Mouse (Mus musculus): ENCODE results near the gene Tigar.

Gene Tigar

DNA sequence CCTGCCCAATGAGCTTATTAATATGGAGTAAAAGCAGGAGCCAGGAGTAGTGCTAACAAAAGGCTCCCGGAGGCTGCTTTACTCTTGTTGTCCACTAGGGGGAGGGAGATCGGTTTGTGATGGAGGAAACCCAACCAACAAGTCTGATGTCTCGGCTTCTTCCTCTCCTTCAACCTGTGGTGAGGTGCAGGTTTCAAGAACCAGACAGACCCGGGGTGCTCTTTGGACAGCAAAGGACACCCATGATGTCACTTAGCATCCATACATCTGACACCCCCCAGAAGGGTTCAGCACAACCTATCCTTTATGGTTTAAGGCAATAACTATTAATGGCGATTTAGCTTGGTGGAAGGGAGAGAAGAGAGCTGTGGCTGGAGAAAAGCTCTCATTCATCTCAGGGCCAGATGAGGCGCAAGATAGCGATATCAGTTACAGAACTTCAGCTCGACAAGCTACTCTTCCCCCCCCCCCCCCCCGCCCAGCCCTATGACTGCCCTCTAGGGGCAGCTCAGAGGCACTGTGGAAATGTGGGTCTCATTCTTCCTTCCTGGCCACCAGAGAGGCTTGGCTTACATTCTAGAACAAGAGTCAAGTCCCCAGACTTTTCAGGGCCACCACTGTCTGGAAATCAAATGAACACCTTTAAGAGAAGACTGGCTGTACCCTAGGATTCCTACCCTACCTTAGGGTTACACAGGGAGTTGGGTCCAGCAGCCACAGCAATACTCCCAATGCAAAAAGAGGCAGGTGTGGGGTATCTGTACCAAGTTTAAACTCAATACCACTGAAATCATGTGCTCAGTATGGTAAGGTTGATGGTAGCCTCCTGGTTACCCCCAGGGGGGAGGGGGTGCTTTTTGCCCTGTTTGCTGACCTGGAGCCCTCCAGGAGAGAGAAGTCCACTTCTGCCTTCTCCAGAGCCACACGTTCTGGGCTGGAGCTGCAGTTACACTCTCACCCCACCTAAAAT is 33.1 kb upstream of the Tigar start:
- DNase-seq = peak; percentile 66

GRCm38 (mm10) chr6:127138962-127139361 is 29.6 kb upstream of the Tigar start:
- DNase-seq = no peak

DNA sequence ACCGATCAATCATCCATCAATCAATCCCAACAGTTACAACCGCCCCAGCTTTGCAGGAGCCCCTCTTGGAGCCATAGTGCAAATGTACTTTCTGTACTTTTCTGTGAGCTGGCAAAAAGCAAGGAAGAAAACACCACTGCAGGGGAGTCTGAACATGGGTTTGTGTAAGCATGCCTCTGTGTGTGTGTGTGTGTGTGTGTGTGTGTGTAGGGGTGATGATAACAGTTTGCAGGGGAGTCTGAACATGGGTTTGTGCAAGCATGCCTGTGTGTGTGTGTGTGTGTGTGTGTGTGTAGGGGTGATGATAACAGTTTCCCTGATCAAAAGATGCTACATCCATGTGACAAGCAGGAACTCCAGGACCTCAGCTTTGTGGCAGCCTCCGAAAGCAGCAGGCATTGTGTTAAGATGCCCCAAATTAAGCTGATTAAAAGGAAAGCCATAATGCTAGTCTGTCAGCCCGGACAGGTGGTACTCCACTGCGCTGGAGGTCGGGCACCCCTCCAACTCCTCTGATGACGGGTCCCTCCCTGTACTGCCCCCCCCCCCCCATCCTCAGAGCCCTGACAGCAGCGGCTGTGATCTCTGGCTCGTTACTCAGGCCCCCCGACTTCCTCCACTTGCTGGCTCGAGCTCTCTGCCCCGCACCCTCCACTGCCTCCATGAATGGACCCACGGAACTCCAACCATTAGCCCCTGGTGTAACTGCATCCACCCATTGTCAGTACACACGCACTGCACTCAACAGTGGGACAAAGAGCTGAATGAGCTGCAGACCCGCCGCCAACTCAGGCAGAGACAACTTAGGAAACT is 24.3 kb upstream of the Tigar start:
- no peak for DNase-seq

DNA sequence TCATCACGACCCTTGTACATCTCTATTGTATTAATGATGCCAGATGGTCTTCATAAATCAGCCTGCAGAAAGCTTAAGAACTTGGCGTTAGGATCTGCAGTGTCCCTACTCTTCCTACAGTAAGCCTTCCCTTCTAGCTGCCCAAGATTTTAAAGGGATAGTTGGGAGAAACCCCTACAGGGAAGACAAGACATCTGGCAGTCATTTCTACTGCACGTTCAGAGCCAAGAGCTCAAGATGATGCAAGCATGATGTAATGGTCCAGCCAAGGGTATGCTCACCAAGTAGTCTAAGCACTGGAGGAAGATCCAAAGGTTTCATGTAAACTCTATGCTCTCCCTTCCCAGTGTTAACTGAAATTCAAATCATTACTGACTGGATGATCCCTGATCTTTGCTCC is 23.4 kb upstream of the Tigar start:
- DNase-seq = no peak

DNA sequence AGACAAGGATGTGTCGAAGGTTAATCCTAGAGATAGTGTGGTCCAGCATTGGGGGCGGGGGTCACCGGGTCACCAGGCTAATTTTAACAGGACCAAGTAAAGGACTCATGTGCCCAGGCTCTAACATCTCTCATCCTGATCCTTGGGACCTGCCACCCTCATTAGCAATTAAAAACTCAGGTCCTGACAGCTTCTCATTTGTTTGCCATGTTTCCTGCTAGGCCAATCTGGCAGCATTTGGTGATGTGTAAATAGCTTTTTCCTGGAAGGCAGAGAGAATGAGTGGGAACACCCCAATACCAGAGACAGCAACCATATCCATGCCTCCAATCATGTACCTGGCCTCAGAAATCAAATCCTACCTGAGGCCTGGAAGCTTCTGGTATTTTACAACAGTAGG is 22.6 kb upstream of the Tigar start:
- DNase-seq = no peak

- DNase-seq = no peak
Observed at GRCm38 (mm10) chr6:127130377-127130776, 21.0 kb upstream of the Tigar start.

- no peak for DNase-seq
Observed at GRCm38 (mm10) chr6:127129659-127130058, 20.3 kb upstream of the Tigar start.

- no peak for DNase-seq
Observed at GRCm38 (mm10) chr6:127123506-127123905, 14.1 kb upstream of the Tigar start.

- DNase-seq = no peak
Observed at GRCm38 (mm10) chr6:127122996-127123395, 13.6 kb upstream of the Tigar start.

DNA sequence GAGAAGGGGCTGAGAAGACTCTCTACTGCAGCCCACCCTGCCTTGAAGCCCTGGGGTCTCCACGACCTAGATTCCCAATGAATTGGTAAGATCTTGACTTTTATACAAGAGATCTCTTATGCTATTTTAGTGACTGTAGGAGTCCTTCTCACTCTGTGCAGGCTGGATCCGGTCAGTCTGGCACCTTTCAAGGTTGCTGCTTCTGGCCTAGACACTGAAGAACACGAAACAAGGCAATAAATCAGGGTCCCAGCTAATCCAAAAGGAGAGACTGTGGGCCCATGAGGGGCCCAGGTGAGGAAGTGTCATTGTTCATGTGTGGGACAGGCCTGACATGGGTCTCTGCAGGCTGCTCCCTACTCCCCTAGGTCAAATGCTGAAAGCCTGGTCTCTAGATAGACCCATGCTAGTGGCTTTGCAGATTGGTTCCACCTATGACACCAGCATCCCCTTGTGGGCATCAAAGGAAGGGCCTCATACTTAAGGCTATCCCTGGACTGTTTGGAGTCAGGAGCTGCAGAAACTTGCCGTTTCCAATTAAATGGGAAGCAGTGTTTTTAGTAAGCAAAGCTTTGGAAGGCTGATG is 13.0 kb upstream of the Tigar start:
- no peak for DNase-seq

GRCm38 (mm10) chr6:127114753-127115456 is 5.5 kb upstream of the Tigar start:
- no peak for DNase-seq

DNA sequence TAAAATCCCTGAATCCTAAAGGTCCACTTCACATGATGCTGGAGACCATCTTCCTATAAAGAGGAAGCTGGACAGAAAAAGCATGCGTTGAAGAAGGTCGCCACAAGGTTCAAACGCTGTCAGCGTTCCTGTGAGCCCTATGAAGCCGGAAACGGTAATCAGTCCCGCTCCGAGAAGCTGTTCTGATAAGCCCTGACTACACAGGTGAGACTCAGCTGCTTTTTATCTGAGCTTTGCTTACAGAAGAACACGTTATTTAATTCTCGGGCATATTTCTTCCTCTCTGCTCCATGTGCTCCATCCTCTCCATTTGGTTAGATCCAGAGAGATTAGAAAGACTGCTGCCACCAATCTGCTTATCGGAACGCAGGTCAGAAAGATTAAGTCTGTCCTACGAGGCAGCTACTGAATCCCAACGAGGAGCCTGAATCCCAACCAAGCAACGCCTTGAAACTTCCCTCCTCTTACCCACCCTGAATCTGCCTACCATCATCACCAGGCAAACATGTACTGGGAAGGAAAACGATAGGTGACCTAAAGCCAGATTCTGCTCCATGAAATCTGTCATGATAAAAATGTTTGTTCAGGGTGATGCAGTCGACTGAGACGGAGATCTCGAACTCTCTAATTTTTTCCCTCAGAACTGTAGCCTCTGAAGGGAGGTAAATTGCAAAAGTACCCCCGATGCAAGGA is 843 bp downstream of the Tigar start:
- no peak for DNase-seq

- DNase-seq = no peak
Observed at GRCm38 (mm10) chr6:127107413-127107812, 1.9 kb downstream of the Tigar start.

- DNase-seq = no peak
Observed at GRCm38 (mm10) chr6:127106726-127107125, 2.6 kb downstream of the Tigar start.

DNA sequence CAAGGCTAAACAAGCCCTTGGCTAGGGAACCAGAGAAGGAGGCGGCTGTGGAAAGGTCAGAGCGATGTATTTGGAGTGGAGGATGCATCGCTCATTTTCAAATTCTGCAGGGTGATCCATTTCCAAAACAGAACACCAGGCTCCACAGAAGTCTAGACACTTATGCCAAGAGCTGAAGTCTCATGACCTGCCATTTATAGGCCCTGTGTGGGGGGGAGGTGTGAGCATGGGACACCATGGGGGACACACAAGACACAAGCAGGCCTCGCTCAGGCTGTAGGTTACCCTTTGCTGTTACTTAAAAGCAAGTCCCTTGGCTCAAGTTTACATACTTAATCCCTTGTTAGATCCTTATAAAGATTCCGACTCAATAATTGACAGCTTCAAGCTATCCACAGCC is 3.2 kb downstream of the Tigar start:
- DNase-seq = no peak

DNA sequence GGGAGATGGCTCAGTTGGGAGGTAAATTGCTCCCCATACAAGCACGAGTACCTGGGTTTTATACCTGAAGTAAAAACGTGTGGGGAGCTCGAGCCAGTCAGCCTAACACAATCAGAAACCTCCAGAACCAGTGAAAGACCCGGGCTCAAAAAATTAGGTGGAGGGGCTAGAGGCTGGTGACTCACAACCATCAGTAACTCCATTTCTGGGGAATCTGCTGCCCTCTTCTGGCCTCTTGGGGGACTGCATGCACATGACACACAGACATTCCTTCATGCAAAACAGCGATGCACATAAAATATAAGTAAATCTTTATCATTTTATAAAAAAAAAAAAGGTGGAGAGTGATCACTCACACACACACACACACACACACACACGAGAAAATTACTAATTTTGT is 4.2 kb downstream of the Tigar start:
- peak; percentile 76 for DNase-seq

DNA sequence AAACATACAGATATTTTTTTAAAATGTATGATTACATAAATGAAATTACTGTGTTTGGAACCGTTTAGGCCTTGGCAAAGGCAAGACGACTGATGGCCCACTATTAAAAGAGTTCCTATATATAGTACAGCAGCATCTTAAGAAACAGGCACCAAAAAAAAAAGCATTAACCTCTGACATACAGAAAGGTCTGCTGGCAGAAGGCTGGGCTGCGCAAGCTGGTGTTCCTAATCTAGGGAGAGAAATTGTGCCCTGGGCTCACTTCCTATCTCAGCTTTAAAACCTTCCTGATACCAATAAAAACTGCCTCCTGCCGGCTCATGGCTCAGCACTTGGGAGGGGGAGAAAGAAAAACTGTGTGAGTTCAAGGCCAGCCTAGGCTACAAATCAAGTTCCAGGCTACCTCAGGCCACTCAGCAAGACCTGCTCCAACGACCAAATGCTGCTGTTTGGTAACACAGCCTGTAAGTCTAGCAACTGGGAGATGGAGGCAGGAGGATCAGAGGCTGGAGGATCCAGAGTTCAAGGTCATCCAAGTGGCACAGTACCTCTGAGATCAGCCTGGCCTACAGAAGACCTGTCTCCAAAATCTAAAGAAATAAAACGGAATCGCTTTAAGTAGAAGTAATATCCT is 4.8 kb downstream of the Tigar start:
- DNase-seq = no peak

GRCm38 (mm10) chr6:127103506-127104275 is 5.7 kb downstream of the Tigar start:
- no peak for DNase-seq

GRCm38 (mm10) chr6:127094565-127094964 is 14.8 kb downstream of the Tigar start:
- peak; percentile 53 for DNase-seq

- DNase-seq = peak; percentile 43
Observed at GRCm38 (mm10) chr6:127086739-127087138, 22.6 kb downstream of the Tigar start.

DNA sequence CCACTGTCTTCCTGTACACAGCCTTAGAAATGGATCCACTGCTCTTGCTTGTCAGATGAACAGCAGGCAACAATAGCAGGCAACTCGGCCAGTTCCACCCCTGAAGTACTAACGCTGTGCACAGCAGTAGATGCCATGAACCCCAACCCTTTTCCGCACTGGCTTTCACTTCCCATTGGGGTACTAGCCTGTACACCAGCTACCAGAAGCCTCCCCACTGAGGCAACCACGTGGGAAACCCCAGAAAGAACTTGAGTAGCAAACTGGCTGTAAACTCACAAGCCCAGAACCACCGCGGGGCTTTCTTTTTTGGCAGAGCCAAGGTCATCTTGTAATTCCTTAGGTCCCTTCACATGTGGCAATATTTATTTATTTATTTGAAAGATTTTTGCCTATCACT is 27.5 kb downstream of the Tigar start:
- no peak for DNase-seq
